Mouse (Mus musculus) inflammation-experienced regulatory T-cells (primary cell): ENCODE measurements around the gene Cyp2a4. TPM values are rescaled to one million over a fixed set of nuclear protein-coding genes. Genes with fewer than 3 reads are reported as not detected.

Experiments
- polyA plus RNA-seq, 2 experiments: library from polyadenylated mRNA; unstranded; fragments of 100-300 nt; shearing (Covaris generic); gene quantifications; one replicate each; pipeline ENCODE4 v1.2.1; 2017

Cyp2a4 gene
- polyA plus RNA-seq: not detected

DNA sequence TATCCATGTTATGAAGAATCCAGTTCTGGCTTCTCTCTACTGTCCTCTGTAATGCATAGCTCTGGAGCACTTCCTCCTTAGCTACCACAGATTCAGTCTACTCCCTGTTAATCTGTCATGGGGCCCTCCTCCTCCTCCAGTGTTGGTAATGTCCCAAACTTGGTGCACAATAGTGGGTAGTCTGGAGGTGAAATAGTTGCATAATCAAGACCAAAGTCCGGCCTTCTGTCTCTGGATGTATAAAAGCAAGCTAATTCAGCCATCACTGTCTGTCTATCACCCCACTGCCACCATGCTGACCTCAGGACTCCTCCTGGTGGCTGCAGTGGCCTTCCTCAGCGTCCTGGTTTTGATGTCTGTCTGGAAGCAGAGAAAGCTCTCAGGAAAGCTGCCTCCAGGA, at the start of gene Cyp2a4:
Gene Cyp2a4 (plus strand): TSS at position 244 of the 400 bp plus-strand sequence.

DNA sequence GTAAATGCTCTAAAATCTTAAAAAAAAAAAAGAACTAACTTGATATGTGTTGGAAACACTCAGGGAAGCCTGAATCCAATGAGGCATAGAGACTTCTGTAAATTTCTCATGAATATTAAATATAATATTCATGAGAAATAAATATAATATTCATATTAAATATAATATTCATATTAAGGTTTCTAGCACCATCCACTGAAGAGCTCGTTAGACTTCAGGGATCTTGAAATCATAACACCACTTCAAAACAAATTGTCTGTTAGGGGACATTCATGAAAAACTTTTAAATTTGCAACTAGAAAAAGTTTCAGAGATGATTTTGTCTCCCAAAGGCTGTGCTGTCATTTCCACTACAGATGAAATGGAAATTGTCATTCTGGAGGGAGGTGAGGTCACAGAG, 46.9 kb upstream of the Cyp2a4 start, which contains the start of gene Vmn1r184:
Gene Vmn1r184 (plus strand): TSS at position 301 of the 400 bp plus-strand sequence.

Other genes with a start within 250 kb of the Cyp2a4 start
- gene Cyp2b13, start 245.7 kb upstream of the Cyp2a4 start, polyA plus RNA-seq: not detected
- under 1 TPM in 1 of 2 experiments, not detected in 1; 0.34 TPM for gene Cyp2b9, start 133.8 kb upstream of the Cyp2a4 start, polyA plus RNA-seq
- 1 to 10 TPM in 1 of 2 experiments, under 1 TPM in 1; 0.25 to 4.4 TPM for gene Vmn1r184, start 46.8 kb upstream of the Cyp2a4 start, polyA plus RNA-seq
- gene Nlrp9c, start 96.5 kb downstream of the Cyp2a4 start, polyA plus RNA-seq: under 1 TPM in 1 of 2 experiments, not detected in 1; 0.98 TPM
- gene Nlrp4a, start 127.9 kb downstream of the Cyp2a4 start, polyA plus RNA-seq: under 1 TPM; 0.13 to 0.75 TPM
- not detected for gene Nlrp9a, start 227.9 kb downstream of the Cyp2a4 start, polyA plus RNA-seq